Mouse (Mus musculus): ENCODE data around the gene Gm10715.
"Not testable (repeated sequence)": the region's sequence is repeated elsewhere in the genome, so short reads cannot be mapped to it uniquely, and the experiment has no call there.

- TF ChIP-seq CTCF (conservative IDR thresholded peaks at IDR 0.05; ENCODE audit: low read length); POU5F1 (IDR thresholded peaks at IDR 0.05; ENCODE audit: borderline replicate concordance, low read length); NANOG (IDR thresholded peaks at IDR 0.05; ENCODE audit: borderline replicate concordance, low read length): not testable (repeated sequence)
These were observed 20.8 kb upstream of the Gm10715 start for GRCm38 (mm10) chr9:3015896-3016295.
